Mouse (Mus musculus) effector memory CD4-positive, alpha-beta T cell, adult 7 months (primary cell): Measurements from ENCODE around the gene Rfpl4b. TPM values are rescaled to one million over a fixed set of nuclear protein-coding genes. Genes with fewer than 3 reads are reported as not detected.

Experiments used
- polyA plus RNA-seq: library from polyadenylated mRNA; unstranded; fragments of 100-300 nt; shearing (Covaris generic); gene quantifications from one replicate; pipeline ENCODE4 v1.2.1, GENCODE M21; 2017

Gene Rfpl4b
- polyA plus RNA-seq: not detected

GRCm38 (mm10) chr10:38821679-38822078 is at the start of gene Rfpl4b:
Gene Rfpl4b, minus strand, starts transcription at chr10:38821779.

Other genes starting within 250 kb of the Rfpl4b start
- gene Lama4, start 143.7 kb upstream of the Rfpl4b start, polyA plus RNA-seq: 0.16 TPM